Mouse (Mus musculus) lung, postnatal 36 days (tissue): ENCODE measurements around the gene Neurod4.

Experiments
- DNase-seq: peaks from one replicate; pipeline ENCODE4 v3.0.0; 2022; ENCODE audit warnings: mixed read lengths

The Neurod4 gene

GRCm38 (mm10) chr10:130232117-130232516 is 47.9 kb downstream of the Neurod4 start:
- no peak for DNase-seq

- DNase-seq = no peak
Measured at GRCm38 (mm10) chr10:130229584-130229983, 50.5 kb downstream of the Neurod4 start.

GRCm38 (mm10) chr10:130228246-130228645 is 51.8 kb downstream of the Neurod4 start:
- peak; percentile 15 for DNase-seq

- DNase-seq = no peak
Measured at GRCm38 (mm10) chr10:130225034-130225433, 55.0 kb downstream of the Neurod4 start.
